Mouse (Mus musculus): Measurements from ENCODE around the gene AC109138.7.

DNA sequence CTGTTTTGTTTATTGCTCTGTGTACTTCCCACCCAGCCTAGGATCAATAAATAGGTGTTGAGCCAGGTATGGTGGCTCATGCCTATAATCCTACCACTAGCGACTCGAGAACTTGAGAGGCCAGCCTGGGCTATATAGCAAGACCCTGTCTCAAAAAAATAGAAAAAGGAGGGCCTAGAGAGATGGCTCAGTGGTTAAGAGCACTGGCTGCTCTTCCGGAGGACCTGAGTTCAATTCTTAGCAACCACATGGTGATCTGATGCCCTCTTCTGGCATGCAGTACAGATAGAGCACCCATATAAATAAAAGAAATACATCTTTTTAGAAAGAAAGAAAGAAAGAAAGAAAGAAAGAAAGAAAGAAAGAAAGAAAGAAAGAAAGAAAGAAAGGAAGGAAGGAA is 11.0 kb upstream of the AC109138.7 start:
- TF ChIP-seq POLR2A (IDR thresholded peaks at IDR 0.05; ENCODE audit: low read depth, low read length) (no peak), CTCF (conservative IDR thresholded peaks at IDR 0.05 in 1 of 2, IDR thresholded peaks at IDR 0.05 in 1 of 2; ENCODE audit: low read depth in 2 of 2, low read length in 2 of 2) (peak in 1 of 2 experiments; percentile 58; a peak in 2 of 4 replicates), CHD2 (IDR thresholded peaks at IDR 0.05; ENCODE audit: low read length) (no peak), EP300 (IDR thresholded peaks at IDR 0.05; ENCODE audit: low read length) (no peak), ETS1 (conservative IDR thresholded peaks at IDR 0.05; ENCODE audit: low read depth, low read length) (no peak), MAFK (IDR thresholded peaks at IDR 0.05; ENCODE audit: insufficient replicate concordance, low read length) (no peak), MAX (IDR thresholded peaks at IDR 0.05; ENCODE audit: low read length) (no peak), USF1 (IDR thresholded peaks at IDR 0.05; ENCODE audit: low read depth, low read length) (no peak), PAX5 (IDR thresholded peaks at IDR 0.05; ENCODE audit: low read length) (no peak), SIN3A (IDR thresholded peaks at IDR 0.05; ENCODE audit: low read length) (no peak)
